Mouse (Mus musculus) midbrain, embryonic 10.5 days (tissue): ENCODE measurements around the gene Disp3. TPM values are rescaled to one million over a fixed set of nuclear protein-coding genes. Genes with fewer than 3 reads are reported as not detected.

Experiments
- DNase-seq: peaks from one replicate; pipeline ENCODE4 v3.0.0-alpha.2; 2017; ENCODE audit warnings: low spot score
- H3K27ac ChIP-seq: fragments of 300-500 bp; sonication (generic); replicated peaks from 2 replicates; pipeline ENCODE4 v1.5.1; 2016; ENCODE audit warnings: mild to moderate bottlenecking
- H3K27me3 ChIP-seq: fragments of 300-500 bp; sonication (generic); 2 replicates; pipeline ENCODE4 v1.6.1; 2016; ENCODE audit warnings: low read depth, mild to moderate bottlenecking; ENCODE audit not compliant: poor library complexity, severe bottlenecking
- H3K36me3 ChIP-seq: fragments of 300-500 bp; sonication (generic); 2 replicates; pipeline ENCODE4 v1.6.1; 2016; ENCODE audit warnings: mild to moderate bottlenecking, moderate library complexity
- H3K4me1 ChIP-seq: fragments of 300-500 bp; sonication (generic); 2 replicates; pipeline ENCODE4 v1.6.1; 2016
- H3K4me3 ChIP-seq: fragments of 300-500 bp; sonication (generic); 2 replicates; pipeline ENCODE4 v1.5.1; 2016; ENCODE audit warnings: mild to moderate bottlenecking, moderate library complexity
- H3K9me3 ChIP-seq: fragments of 300-500 bp; sonication (generic); replicated peaks from 2 replicates; pipeline ENCODE4 v1.6.1; 2016; ENCODE audit warnings: mild to moderate bottlenecking
- WGBS: fragments of 180-500 bp; shearing (Covaris S2); methylation state at CpG from one replicate; pipeline ENCODE4 v1.1.7; 2016; 5-methylcytosine and 5-hydroxymethylcytosine counted together
- polyA plus RNA-seq: library from polyadenylated mRNA; unstranded; fragments of >200 nt; fragmentation: Nextera tagmentation; extraction: Ambion mirVana; gene quantifications from 2 replicates; pipeline ENCODE4 v1.2.1, GENCODE M21; 2016

The Disp3 gene
- polyA plus RNA-seq, 1 experiment from 2014 or later = 3.7 TPM

GRCm38 (mm10) chr4:148313601-148314000, 25.8 kb upstream of the Disp3 start:
- H3K27ac ChIP-seq = no peak overlapping the region; the same call in 1 of the 2 replicates
- H3K27me3 ChIP-seq = peaks cover 9% of the 10 kb centered on the region; the same call in 1 of the 2 replicates
- H3K4me1 ChIP-seq = peaks cover 49% of the 10 kb centered on the region
- no peak overlapping the region for H3K4me3 ChIP-seq
- WGBS = 46% methylated on average over 8 of the region's 8 CpGs
- no peaks in the 10 kb centered on the region for H3K9me3 ChIP-seq
- no peak for DNase-seq
- no peaks in the 10 kb centered on the region for H3K36me3 ChIP-seq

- peaks cover 41% of the 10 kb centered on the region for H3K4me1 ChIP-seq
- H3K27ac ChIP-seq = peak overlapping the region; percentile 50; the same call in 1 of the 2 replicates
- peaks cover 9% of the 10 kb centered on the region; the same call in 1 of the 2 replicates for H3K27me3 ChIP-seq
- no peak for DNase-seq
- no peaks in the 10 kb centered on the region for H3K36me3 ChIP-seq
- no peaks in the 10 kb centered on the region for H3K9me3 ChIP-seq
- WGBS = 82% methylated on average over 16 of the region's 16 CpGs
- H3K4me3 ChIP-seq = no peak overlapping the region
These were observed 24.7 kb upstream of the Disp3 start for GRCm38 (mm10) chr4:148312296-148313116.

GRCm38 (mm10) chr4:148310845-148311244, 23.1 kb upstream of the Disp3 start:
- WGBS = 88% methylated on average over 7 of the region's 7 CpGs
- Histone ChIP-seq H3K9me3 (no peaks in the 10 kb centered on the region), H3K27ac (no peak overlapping the region), H3K27me3 (peaks cover 8% of the 10 kb centered on the region; the same call in 1 of the 2 replicates), H3K4me1 (peaks cover 51% of the 10 kb centered on the region), H3K36me3 (no peaks in the 10 kb centered on the region), H3K4me3 (no peak overlapping the region)
- DNase-seq = no peak

GRCm38 (mm10) chr4:148310126-148310525, 22.4 kb upstream of the Disp3 start:
- H3K4me3 ChIP-seq = no peak overlapping the region
- WGBS = 79% methylated on average over 4 of the region's 4 CpGs
- no peak for DNase-seq
- H3K36me3 ChIP-seq = no peaks in the 10 kb centered on the region
- no peaks in the 10 kb centered on the region for H3K9me3 ChIP-seq
- H3K27ac ChIP-seq = no peak overlapping the region
- peaks cover 8% of the 10 kb centered on the region; the same call in 1 of the 2 replicates for H3K27me3 ChIP-seq
- H3K4me1 ChIP-seq = peaks cover 46% of the 10 kb centered on the region

GRCm38 (mm10) chr4:148306406-148307083, 18.8 kb upstream of the Disp3 start:
- Histone ChIP-seq H3K27ac (peak overlapping the region; percentile 79), H3K4me1 (peaks cover 19% of the 10 kb centered on the region), H3K27me3 (peaks cover 4% of the 10 kb centered on the region; the same call in 1 of the 2 replicates), H3K4me3 (no peak overlapping the region), H3K9me3 (no peaks in the 10 kb centered on the region), H3K36me3 (no peaks in the 10 kb centered on the region)
- 45% methylated on average over 16 of the region's 16 CpGs for WGBS
- DNase-seq = no peak

GRCm38 (mm10) chr4:148298720-148299119, 11.0 kb upstream of the Disp3 start:
- Histone ChIP-seq H3K4me1 (no peaks in the 10 kb centered on the region), H3K36me3 (no peaks in the 10 kb centered on the region), H3K9me3 (no peaks in the 10 kb centered on the region), H3K27ac (no peak overlapping the region), H3K27me3 (no peaks in the 10 kb centered on the region), H3K4me3 (no peak overlapping the region)
- DNase-seq = no peak
- 75% methylated on average over 5 of the region's 5 CpGs for WGBS

- Histone ChIP-seq H3K9me3 (no peaks in the 10 kb centered on the region), H3K4me3 (no peak overlapping the region), H3K4me1 (no peaks in the 10 kb centered on the region; the same call in 1 of the 2 replicates), H3K27ac (0 out of 2 replicates have a peak overlapping the region, but pooled peaks have one; percentile 3), H3K36me3 (no peaks in the 10 kb centered on the region), H3K27me3 (no peaks in the 10 kb centered on the region)
- DNase-seq = no peak
- 86% methylated on average over 6 of the region's 6 CpGs for WGBS
These were observed 9.9 kb upstream of the Disp3 start for GRCm38 (mm10) chr4:148297640-148298039.

- H3K27me3 ChIP-seq = peaks cover 19% of the 10 kb centered on the region
- 22% methylated on average over 5 of the region's 5 CpGs for WGBS
- no peak overlapping the region for H3K4me3 ChIP-seq
- no peaks in the 10 kb centered on the region for H3K9me3 ChIP-seq
- DNase-seq = peak; percentile 64
- no peak overlapping the region for H3K27ac ChIP-seq
- no peaks in the 10 kb centered on the region for H3K36me3 ChIP-seq
- H3K4me1 ChIP-seq = peaks cover 19% of the 10 kb centered on the region
These were observed 5.6 kb upstream of the Disp3 start for GRCm38 (mm10) chr4:148293319-148293718.

GRCm38 (mm10) chr4:148291849-148292248, 4.1 kb upstream of the Disp3 start:
- no peak for DNase-seq
- Histone ChIP-seq H3K4me1 (peaks cover 34% of the 10 kb centered on the region), H3K27ac (no peak overlapping the region), H3K4me3 (no peak overlapping the region), H3K27me3 (peaks cover 34% of the 10 kb centered on the region), H3K9me3 (no peaks in the 10 kb centered on the region), H3K36me3 (no peaks in the 10 kb centered on the region)
- 70% methylated on average over 10 of the region's 10 CpGs for WGBS

GRCm38 (mm10) chr4:148291080-148291479, 3.3 kb upstream of the Disp3 start:
- DNase-seq = no peak
- Histone ChIP-seq H3K27me3 (peaks cover 41% of the 10 kb centered on the region), H3K36me3 (no peaks in the 10 kb centered on the region), H3K9me3 (no peaks in the 10 kb centered on the region), H3K4me1 (peaks cover 41% of the 10 kb centered on the region), H3K27ac (no peak overlapping the region), H3K4me3 (no peak overlapping the region)
- WGBS = 85% methylated on average over 2 of the region's 2 CpGs

- 2% methylated on average over 32 of the region's 32 CpGs for WGBS
- no peaks in the 10 kb centered on the region for H3K9me3 ChIP-seq
- no peaks in the 10 kb centered on the region for H3K36me3 ChIP-seq
- H3K4me3 ChIP-seq = peak overlapping the region; percentile 70
- peak overlapping the region; percentile 87 for H3K27ac ChIP-seq
- peaks cover 58% of the 10 kb centered on the region for H3K27me3 ChIP-seq
- peak; percentile 93 for DNase-seq
- peaks cover 63% of the 10 kb centered on the region for H3K4me1 ChIP-seq
These were observed 337 bp upstream of the Disp3 start for GRCm38 (mm10) chr4:148288055-148288549.

- H3K4me1 ChIP-seq = peaks cover 58% of the 10 kb centered on the region
- peaks cover 58% of the 10 kb centered on the region for H3K27me3 ChIP-seq
- no peak for DNase-seq
- H3K27ac ChIP-seq = peak overlapping the region; percentile 87
- no peaks in the 10 kb centered on the region for H3K36me3 ChIP-seq
- peak overlapping the region; percentile 70 for H3K4me3 ChIP-seq
- no peaks in the 10 kb centered on the region for H3K9me3 ChIP-seq
- WGBS = under 1% methylated on average over 20 of the region's 20 CpGs
These were observed 724 bp downstream of the Disp3 start for GRCm38 (mm10) chr4:148287041-148287440.
